Mouse (Mus musculus) adrenal gland, postnatal 14 days (tissue): Measurements from ENCODE around the gene Chrna4. TPM values are rescaled to one million over a fixed set of nuclear protein-coding genes. Genes with fewer than 3 reads are reported as not detected.

Experiments
- total RNA-seq: library from RNA; stranded (reverse); gene quantifications from 2 replicates; pipeline ENCODE4 v1.2.3, GENCODE M21; 2021

The Chrna4 gene
- total RNA-seq, 1 experiment from 2014 or later: 9.6 TPM

Other genes starting within 250 kb of the Chrna4 start
- gene Ythdf1, start 122.6 kb downstream of the Chrna4 start, total RNA-seq: 52.0 and 61.3 TPM in 2 replicates
- not detected in 2 replicates for gene Birc7, start 114.5 kb downstream of the Chrna4 start, total RNA-seq
- 5.2 and 6.6 TPM in 2 replicates for gene Nkain4, start 88.8 kb downstream of the Chrna4 start, total RNA-seq
- gene Arfgap1, start 76.3 kb downstream of the Chrna4 start, total RNA-seq: 47.9 and 54.8 TPM in 2 replicates
- 3.5 and 3.7 TPM in 2 replicates for gene Col20a1, start 57.0 kb downstream of the Chrna4 start, total RNA-seq
- 6.0 and 6.8 TPM in 2 replicates for gene Kcnq2, start 91.8 kb upstream of the Chrna4 start, total RNA-seq
- gene Eef1a2, start 113.5 kb upstream of the Chrna4 start, total RNA-seq: 38.4 and 47.9 TPM in 2 replicates
- 95.5 and 98.6 TPM in 2 replicates for gene Ppdpf, start 143.7 kb upstream of the Chrna4 start, total RNA-seq
- gene Ptk6, start 159.2 kb upstream of the Chrna4 start, total RNA-seq: 0.11 TPM in 1 of 2 replicates, not detected in the other
- gene Srms, start 169.6 kb upstream of the Chrna4 start, total RNA-seq: 0.56 and 0.60 TPM in 2 replicates
- not detected in 2 replicates for gene Fndc11, start 176.5 kb upstream of the Chrna4 start, total RNA-seq
- gene Helz2, start 198.5 kb upstream of the Chrna4 start, total RNA-seq: 19.2 and 23.9 TPM in 2 replicates
- gene Gmeb2, start 244.5 kb upstream of the Chrna4 start, total RNA-seq: 16.4 and 17.9 TPM in 2 replicates